Comparison of ENCODE assay signal across 8 mouse cellular contexts in the genomic region with DNA sequence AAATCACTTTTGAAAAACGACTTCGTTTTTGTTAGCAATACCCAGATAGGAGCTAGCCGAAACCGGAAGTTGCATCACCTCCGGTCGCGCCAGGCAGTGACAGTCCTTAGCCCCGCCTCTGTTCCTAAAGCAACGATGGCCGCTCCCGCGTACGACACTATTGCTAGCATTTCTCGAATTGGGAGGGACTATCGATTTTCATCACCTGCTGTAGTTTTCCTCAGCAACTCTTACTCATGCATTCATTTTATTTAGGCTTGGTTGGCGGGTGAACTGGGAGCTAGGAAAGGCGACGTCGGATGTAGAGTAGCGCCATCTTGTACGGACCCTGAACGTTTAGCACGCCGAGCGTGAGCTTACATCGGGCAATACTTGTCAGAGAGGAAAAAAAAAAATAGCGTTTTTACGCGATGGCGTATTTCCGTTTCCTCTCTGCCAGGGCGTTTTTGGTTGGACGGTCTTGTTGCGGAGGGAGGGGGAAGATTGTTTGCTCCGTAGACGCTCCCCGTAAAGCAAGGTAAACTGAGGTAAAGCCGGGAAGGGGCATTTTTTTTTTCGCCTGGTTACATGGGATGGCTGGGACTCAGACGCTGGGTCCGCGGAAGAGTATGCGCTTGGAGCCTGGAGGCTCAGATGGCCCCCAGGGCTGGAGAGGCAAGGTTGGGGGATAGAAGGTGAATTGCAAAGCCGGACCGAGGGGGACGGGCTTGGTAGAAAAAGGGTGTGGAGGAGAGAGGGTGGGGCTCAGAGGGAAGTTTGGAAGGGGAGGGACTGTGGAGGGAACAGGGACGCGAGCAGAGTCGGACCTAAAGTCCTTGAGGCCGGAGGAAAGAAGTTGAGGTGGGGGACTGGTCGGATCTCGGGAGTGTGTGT. TPM values are rescaled to one million over a fixed set of nuclear protein-coding genes. Genes with fewer than 3 reads are reported as not detected.
DNase-seq lines count a peak whose midpoint lies in the region; ATAC-seq and TF ChIP-seq lines count a peak whose summit lies in the region.

Gene Zfp672 (minus strand): TSS at position 64 of the 873 bp plus-strand sequence.
Gene Sh3bp5l (plus strand): TSS at position 449 of the 873 bp plus-strand sequence.

- POLR2A ChIA-PET in Patski (lab: Charles Lee) = interaction anchor here (0.6 to 1.5 kb wide), 2 partner anchors 10 to 83 kb away, joined by 3 read pairs; no protein-coding TSS in a partner anchor

- H3K36me3 ChIP-seq in hindbrain, embryonic 13.5 days = peaks cover 35% of the 10 kb centered on the region

- in situ Hi-C loops in Patski (cut with MboI; ENCODE audit: low pct_unique_long_range_greater_than_20kb) = loop anchor here (25.0 kb wide), 1 partner anchor 1357 kb away; no protein-coding TSS in a partner anchor

- no peaks in the 10 kb centered on the region for H3K9me3 ChIP-seq in hindbrain, embryonic 13.5 days

- peak; percentile 62 for ATAC-seq in Patski
- ATAC-seq in hindbrain, embryonic 13.5 days (ENCODE audit: low FRiP score) = peak; percentile 95

- peaks cover 51% of the 10 kb centered on the region for H3K4me1 ChIP-seq in hindbrain, embryonic 13.5 days (replicated peaks)

- peak within 1 kb of the TSS; percentile 100 for H3K4me2 ChIP-seq in hindbrain, embryonic 13.5 days

- H3K9ac ChIP-seq in hindbrain, embryonic 13.5 days = peak within 1 kb of the TSS; percentile 88

- CTCF ChIA-PET in Patski (lab: Charles Lee) = interaction anchor here (1.2 to 2.1 kb wide), 2 partner anchors 23 to 105 kb away, joined by 3 to 6 read pairs; no protein-coding TSS in a partner anchor

- peak; percentile 76 for DNase-seq in Patski (ENCODE audit: low read depth, low spot score)
- peak; percentile 94 to 95 for DNase-seq in cerebellum, postnatal 10 days
- DNase-seq in frontal cortex, postnatal 14 days (ENCODE audit: low spot score in 2 of 2) = peak; percentile 84 to 88
- DNase-seq in layer of hippocampus, postnatal 25 days (ENCODE audit: extremely low spot score in 1 of 2, low spot score in 1 of 2) = peak; percentile 75 to 77
- DNase-seq in lung, postnatal 25 days (ENCODE audit: low spot score) = peak; percentile 96
- DNase-seq in retina, embryonic 14.5 days (ENCODE audit: low spot score) = peak; percentile 94
- peak; percentile 88 for DNase-seq in thymus, postnatal 4 days

- H3K27me3 ChIP-seq in Patski = no peaks in the 10 kb centered on the region
- H3K27me3 ChIP-seq in hindbrain, embryonic 13.5 days = no peaks in the 10 kb centered on the region

- H3K27ac ChIP-seq in hindbrain, embryonic 13.5 days = peak within 1 kb of the TSS; percentile 87

- peak within 1 kb of the TSS; percentile 89 for H3K4me3 ChIP-seq in hindbrain, embryonic 13.5 days

- TF ChIP-seq CTCF in Patski (IDR thresholded peaks at IDR 0.05) = no peak

- WGBS in hindbrain, embryonic 13.5 days = under 1% methylated on average over 52 of the region's 52 CpGs

RNA-seq across cellular contexts. Expression of gene Zfp672, which starts in this region (rescaled TPM):
- 23.1 TPM for polyA plus RNA-seq in Patski (2021)
- 38.4 and 40.2 TPM in 2 replicates for polyA plus RNA-seq in hindbrain, embryonic 13.5 days (2015; fragmentation: Nextera tagmentation; extraction: Ambion mirVana)
- total RNA-seq in layer of hippocampus, postnatal 25 days (2021) = 10 to 100 TPM; 45.9 to 47.7 TPM

RNA-seq across cellular contexts. Expression of gene Sh3bp5l, which starts in this region (rescaled TPM):
- polyA plus RNA-seq in Patski (2021) = 55.4 TPM
- polyA plus RNA-seq in hindbrain, embryonic 13.5 days (2015; fragmentation: Nextera tagmentation; extraction: Ambion mirVana) = 48.5 and 49.9 TPM in 2 replicates
- total RNA-seq in layer of hippocampus, postnatal 25 days (2021) = 10 to 100 TPM; 55.1 to 55.8 TPM

Comparison
In these comparisons a context has a peak if more than half of its experiments do, and no peak if none do; other contexts are left out.
1. Peak in every context shown above with its lines: DNase-seq, ATAC-seq, H3K4me3 ChIP-seq and H3K27ac ChIP-seq.